Mouse (Mus musculus) thymus, adult 2 months (tissue): ENCODE measurements around the gene Xpc.

Source experiments
- CTCF ChIP-seq: fragments of 200-500 bp; IDR thresholded peaks from 2 replicates; pipeline ENCODE4 v1.5.1; 2012; ENCODE audit warnings: mild to moderate bottlenecking, control low read depth, low read length, moderate library complexity, borderline replicate concordance; ENCODE audit not compliant: control insufficient read depth, poor library complexity, insufficient read depth; ENCODE audit errors: extremely low read depth
- POLR2A ChIP-seq: fragments of 200-500 bp; IDR thresholded peaks from 2 replicates; pipeline ENCODE4 v1.6.1; 2012; ENCODE audit warnings: mild to moderate bottlenecking, low read length, control low read depth, moderate library complexity; ENCODE audit not compliant: control insufficient read depth, poor library complexity, insufficient read depth; ENCODE audit errors: extremely low read depth

- TF ChIP-seq CTCF: no peak
- TF ChIP-seq POLR2A: no peak
Measured at GRCm38 (mm10) chr6:91473805-91474440, 41.8 kb downstream of the Xpc start.
